Mouse (Mus musculus) erythroblast, embryonic 14.5 days (primary cell): Measurements from ENCODE around the gene Hyal3.

ENCODE experiments used
- GATA1 ChIP-seq: IDR thresholded peaks from 2 replicates; pipeline ENCODE4 v1.6.1; 2012; ENCODE audit warnings: low read length, inconsistent platforms, mixed read lengths
- TAL1 ChIP-seq: IDR thresholded peaks from 3 replicates; pipeline ENCODE4 v1.6.1; 2012; ENCODE audit warnings: low read length, inconsistent platforms, mixed read lengths

DNA sequence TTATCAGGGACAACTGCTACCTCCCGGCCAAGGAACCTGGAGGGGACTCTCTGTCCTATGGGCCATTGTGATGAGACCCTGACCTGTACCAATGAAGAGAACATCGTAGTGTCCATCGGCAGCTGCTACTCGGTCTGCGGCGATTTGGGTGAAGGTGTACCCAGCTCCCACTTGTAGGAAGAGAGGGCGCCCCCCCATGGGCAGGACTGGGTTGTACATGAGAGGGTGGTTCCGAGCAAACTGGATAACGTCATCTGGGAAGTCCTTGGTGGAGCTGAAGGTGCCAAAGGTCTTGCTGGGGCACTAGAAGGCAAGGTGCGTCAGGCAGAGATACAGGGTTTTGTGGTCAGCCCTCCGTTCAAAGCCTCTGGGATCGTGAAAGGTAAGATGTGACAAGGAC is 20.1 kb downstream of the Hyal3 start:
- TF ChIP-seq GATA1 (no peak), TAL1 (no peak)
